Mouse (Mus musculus) hindbrain, embryonic 10.5 days (tissue): ENCODE results near the gene Dapp1. TPM values are rescaled to one million over a fixed set of nuclear protein-coding genes. Genes with fewer than 3 reads are reported as not detected.

ENCODE experiments used
- DNase-seq: peaks from one replicate; pipeline ENCODE4 v3.0.0-alpha.2; 2017; ENCODE audit warnings: low spot score
- H3K27ac ChIP-seq: fragments of 300-500 bp; sonication (generic); 2 replicates; pipeline ENCODE4 v1.5.1; 2016; ENCODE audit warnings: mild to moderate bottlenecking, moderate library complexity
- H3K27me3 ChIP-seq: fragments of 300-500 bp; sonication (generic); 2 replicates; pipeline ENCODE4 v1.6.1; 2016; ENCODE audit warnings: mild to moderate bottlenecking; ENCODE audit not compliant: poor library complexity, insufficient read depth, severe bottlenecking
- H3K36me3 ChIP-seq: fragments of 300-500 bp; sonication (generic); 2 replicates; pipeline ENCODE4 v1.6.1; 2016; ENCODE audit warnings: mild to moderate bottlenecking, moderate library complexity
- H3K4me1 ChIP-seq: fragments of 300-500 bp; sonication (generic); replicated peaks from 2 replicates; pipeline ENCODE4 v1.6.1; 2016; ENCODE audit warnings: mild to moderate bottlenecking
- H3K4me3 ChIP-seq: fragments of 300-500 bp; sonication (generic); 2 replicates; pipeline ENCODE4 v1.5.1; 2016; ENCODE audit warnings: mild to moderate bottlenecking, moderate library complexity
- H3K9me3 ChIP-seq: fragments of 300-500 bp; sonication (generic); 2 replicates; pipeline ENCODE4 v1.6.1; 2016; ENCODE audit warnings: mild to moderate bottlenecking, moderate library complexity
- WGBS: fragments of 180-500 bp; shearing (Covaris S2); methylation state at CpG from one replicate; pipeline ENCODE4 v1.1.7; 2016; 5-methylcytosine and 5-hydroxymethylcytosine counted together
- polyA plus RNA-seq: library from polyadenylated mRNA; unstranded; fragments of >200 nt; fragmentation: Nextera tagmentation; extraction: Ambion mirVana; gene quantifications from 2 replicates; pipeline ENCODE4 v1.2.1, GENCODE M21; 2016

The Dapp1 gene
- polyA plus RNA-seq, 1 experiment from 2014 or later: 2.4 TPM

DNA sequence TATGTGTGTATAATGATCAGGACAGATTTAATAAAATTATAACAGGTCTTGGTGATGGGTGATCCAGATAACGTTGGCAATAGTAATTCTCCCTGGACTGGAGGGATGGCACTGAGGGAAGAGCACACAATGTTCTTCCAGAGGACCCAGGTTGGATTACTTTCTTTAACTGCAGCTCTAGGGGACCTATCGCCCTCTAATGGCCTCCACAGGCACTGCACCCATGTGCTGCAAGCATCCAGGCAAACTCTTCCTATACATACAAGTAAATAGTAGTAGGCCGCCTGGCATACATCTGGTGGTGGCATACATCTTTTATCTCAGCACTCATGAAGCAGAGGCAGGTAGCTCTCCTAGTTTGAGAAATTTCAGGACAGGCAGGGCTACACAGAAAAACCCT, 86.1 kb downstream of the Dapp1 start:
- WGBS: 91% methylated on average over 3 of the region's 3 CpGs
- Histone ChIP-seq H3K27ac (no peak overlapping the region), H3K9me3 (0 out of 2 replicates have a peak, but pooled peaks cover 4% of the 10 kb centered on the region), H3K4me3 (no peak overlapping the region), H3K36me3 (peaks cover 29% of the 10 kb centered on the region), H3K4me1 (no peaks in the 10 kb centered on the region), H3K27me3 (no peaks in the 10 kb centered on the region)
- no peak for DNase-seq

DNA sequence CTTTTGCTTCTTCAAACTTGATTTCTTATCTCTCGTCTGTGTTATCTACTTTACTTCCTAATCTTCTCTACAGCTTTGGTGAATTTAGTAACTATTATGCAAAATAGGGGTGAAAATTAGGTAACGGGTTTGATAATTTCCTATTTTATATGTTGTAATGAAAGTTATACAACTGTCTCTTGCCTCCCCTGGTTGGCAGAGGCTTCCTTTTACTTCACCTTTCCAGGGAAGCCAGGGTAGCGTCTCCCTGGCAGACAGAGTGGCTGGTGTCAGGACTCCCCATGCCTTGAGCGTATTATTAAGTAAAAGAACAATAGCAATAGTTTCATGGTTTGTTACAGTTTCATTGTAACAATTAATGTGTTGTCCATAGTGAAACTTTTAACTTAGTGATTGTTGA, 87.6 kb downstream of the Dapp1 start:
- Histone ChIP-seq H3K36me3 (peaks cover 42% of the 10 kb centered on the region), H3K4me3 (no peak overlapping the region)
- WGBS: 87% methylated on average over 4 of the region's 4 CpGs

DNA sequence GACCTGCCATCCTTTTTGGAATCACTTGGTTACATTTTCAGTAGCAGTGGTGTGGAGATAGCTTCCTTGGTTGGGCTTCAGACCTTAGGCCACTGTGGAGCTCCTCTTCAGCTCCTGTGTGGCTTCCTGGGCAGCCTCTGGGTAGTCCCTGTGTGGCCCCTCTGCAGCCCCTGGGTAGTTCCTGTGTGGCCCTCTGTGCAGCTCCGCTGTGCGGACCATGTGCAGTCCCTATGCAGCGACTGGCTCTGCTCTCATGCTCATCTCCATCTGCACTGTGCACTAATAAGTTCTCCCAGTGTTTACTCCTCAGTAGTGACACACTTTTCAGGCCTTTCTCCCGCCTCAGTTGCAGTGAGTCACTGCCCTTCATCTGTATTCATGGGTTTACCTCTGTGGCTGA, 89.2 kb downstream of the Dapp1 start:
- DNase-seq: no peak
- Histone ChIP-seq H3K27ac (no peak overlapping the region), H3K9me3 (0 out of 2 replicates have a peak, but pooled peaks cover 4% of the 10 kb centered on the region), H3K4me1 (no peaks in the 10 kb centered on the region), H3K36me3 (peaks cover 37% of the 10 kb centered on the region), H3K27me3 (no peaks in the 10 kb centered on the region), H3K4me3 (no peak overlapping the region)
- 93% methylated on average over 4 of the region's 4 CpGs for WGBS

More for the DNA sequence above, 87.6 kb downstream of the Dapp1 start:
- Histone ChIP-seq H3K27ac (no peak overlapping the region), H3K4me1 (no peaks in the 10 kb centered on the region), H3K9me3 (0 out of 2 replicates have a peak, but pooled peaks cover 4% of the 10 kb centered on the region), H3K27me3 (no peaks in the 10 kb centered on the region)
- DNase-seq: no peak

DNA sequence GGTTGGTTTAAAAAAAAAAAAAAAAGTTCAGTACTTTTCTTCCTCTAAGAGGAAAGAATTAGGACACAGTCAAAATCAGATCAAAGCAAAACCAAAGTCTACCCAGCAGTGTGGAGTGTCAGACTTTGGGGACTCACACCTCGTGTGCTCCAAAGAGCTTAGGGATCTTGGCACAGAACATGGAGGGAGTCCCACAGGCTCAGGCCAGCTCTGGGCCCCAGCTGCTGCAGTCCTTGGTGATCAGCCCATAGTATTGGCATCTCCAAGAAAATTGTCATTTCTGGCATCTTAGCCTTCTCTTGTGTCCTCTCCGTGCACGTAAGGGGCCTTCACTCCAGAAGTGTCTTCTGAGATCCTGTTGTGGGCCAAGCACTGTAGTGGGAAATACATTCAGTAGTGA, 90.3 kb downstream of the Dapp1 start:
- 80% methylated on average over 3 of the region's 3 CpGs for WGBS
- DNase-seq: no peak
- no peaks in the 10 kb centered on the region for H3K27me3 ChIP-seq
- H3K4me3 ChIP-seq: no peak overlapping the region
- H3K4me1 ChIP-seq: no peaks in the 10 kb centered on the region
- H3K36me3 ChIP-seq: peaks cover 37% of the 10 kb centered on the region
- H3K9me3 ChIP-seq: 0 out of 2 replicates have a peak, but pooled peaks cover 4% of the 10 kb centered on the region
- H3K27ac ChIP-seq: no peak overlapping the region

DNA sequence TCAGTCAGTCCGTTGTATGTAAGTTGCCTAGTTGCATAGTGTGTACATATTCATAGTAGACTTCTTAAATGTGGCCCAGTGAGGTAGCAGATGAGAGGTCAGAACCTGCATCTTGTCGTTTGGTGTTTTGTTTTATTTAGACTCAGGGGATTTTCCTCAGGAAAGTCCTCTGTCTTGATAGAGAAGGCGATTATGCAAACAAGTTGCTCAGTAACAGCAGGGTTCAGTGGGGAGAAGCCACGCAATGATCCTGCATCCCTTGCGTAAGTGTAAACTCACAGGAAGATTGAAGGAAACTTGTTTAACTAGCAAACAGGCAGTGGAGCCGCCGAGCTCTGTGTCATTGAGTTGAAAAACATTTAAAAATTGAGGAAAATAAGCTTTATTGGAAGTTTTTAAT, 93.4 kb downstream of the Dapp1 start:
- WGBS: 71% methylated on average over 7 of the region's 7 CpGs
- Histone ChIP-seq H3K36me3 (peaks cover 17% of the 10 kb centered on the region), H3K27ac (no peak overlapping the region), H3K4me1 (no peaks in the 10 kb centered on the region), H3K27me3 (no peaks in the 10 kb centered on the region), H3K4me3 (no peak overlapping the region), H3K9me3 (no peaks in the 10 kb centered on the region)
- no peak for DNase-seq

DNA sequence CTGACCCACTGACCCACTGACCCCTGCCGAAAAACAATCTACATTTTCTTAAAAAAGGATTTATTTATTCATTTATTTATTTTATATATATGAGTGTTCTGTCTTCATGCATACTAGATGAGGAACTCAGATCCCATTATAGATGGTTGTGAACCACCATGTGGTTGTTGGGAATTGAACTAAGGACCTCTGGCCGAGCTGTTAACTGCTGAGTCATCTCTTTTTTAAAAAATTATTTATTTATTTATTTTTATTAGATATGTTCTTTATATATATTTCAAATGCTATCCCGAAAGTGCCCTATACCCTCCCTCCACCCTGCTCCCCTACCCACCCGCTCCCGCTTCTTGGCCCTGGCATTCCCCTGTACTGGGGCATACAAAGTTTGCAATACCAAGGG, 100.3 kb downstream of the Dapp1 start:
- 94% methylated on average over 5 of the region's 5 CpGs for WGBS
- Histone ChIP-seq H3K4me1 (no peaks in the 10 kb centered on the region), H3K36me3 (peaks cover 9% of the 10 kb centered on the region), H3K27me3 (no peaks in the 10 kb centered on the region), H3K9me3 (0 out of 2 replicates have a peak, but pooled peaks cover 3% of the 10 kb centered on the region), H3K4me3 (no peak overlapping the region), H3K27ac (no peak overlapping the region)
- DNase-seq: no peak

Other genes starting within 250 kb of the Dapp1 start
- gene H2afz, start 117.1 kb downstream of the Dapp1 start, polyA plus RNA-seq: 3,095 and 3,165 TPM in 2 replicates
- 6.6 and 7.0 TPM in 2 replicates for gene Dnajb14, start 113.9 kb downstream of the Dapp1 start, polyA plus RNA-seq
- 82.8 and 83.3 TPM in 2 replicates for gene Lamtor3, start 63.0 kb downstream of the Dapp1 start, polyA plus RNA-seq
- 0.04 and 0.18 TPM in 2 replicates for gene 1110002E22Rik, start 83.5 kb upstream of the Dapp1 start, polyA plus RNA-seq
- gene Gm5105, start 85.8 kb upstream of the Dapp1 start, polyA plus RNA-seq: not detected in 2 replicates
- gene Trmt10a, start 161.9 kb upstream of the Dapp1 start, polyA plus RNA-seq: 12.5 and 15.1 TPM in 2 replicates
- gene Mttp, start 163.4 kb upstream of the Dapp1 start, polyA plus RNA-seq: 9.2 and 9.9 TPM in 2 replicates
- not detected in 2 replicates for gene 4930579F01Rik, start 212.3 kb upstream of the Dapp1 start, polyA plus RNA-seq
- gene Adh7, start 236.2 kb upstream of the Dapp1 start, polyA plus RNA-seq: 0.07 and 0.36 TPM in 2 replicates